Mouse (Mus musculus) neural tube, embryonic 12.5 days (tissue): Measurements from ENCODE around the gene Fgfr2. TPM values are rescaled to one million over a fixed set of nuclear protein-coding genes. Genes with fewer than 3 reads are reported as not detected.

Source experiments
- ATAC-seq: fragments of 200-750 bp; cut with Nextera tagmentation; 2 replicates; pipeline ENCODE4 v1.8.0; 2017; ENCODE audit warnings: low read depth, mild to moderate bottlenecking, moderate TSS enrichment, moderate library complexity; ENCODE audit not compliant: low FRiP score
- H3K27ac ChIP-seq: fragments of 300-500 bp; sonication (generic); 2 replicates; pipeline ENCODE4 v1.5.1; 2016
- H3K27me3 ChIP-seq: fragments of 300-500 bp; sonication (generic); replicated peaks from 2 replicates; pipeline ENCODE4 v1.6.1; 2016; ENCODE audit warnings: mild to moderate bottlenecking
- H3K36me3 ChIP-seq: fragments of 300-500 bp; sonication (generic); 2 replicates; pipeline ENCODE4 v1.6.1; 2016; ENCODE audit warnings: mild to moderate bottlenecking
- H3K4me1 ChIP-seq: fragments of 300-500 bp; sonication (generic); 2 replicates; pipeline ENCODE4 v1.6.1; 2016
- H3K4me2 ChIP-seq: fragments of 300-500 bp; sonication (generic); replicated peaks from 2 replicates; pipeline ENCODE4 v1.6.1; 2016; ENCODE audit warnings: mild to moderate bottlenecking
- H3K4me3 ChIP-seq: fragments of 300-500 bp; sonication (generic); 2 replicates; pipeline ENCODE4 v1.5.1; 2016
- H3K9ac ChIP-seq: fragments of 300-500 bp; sonication (generic); 2 replicates; pipeline ENCODE4 v1.6.1; 2016; ENCODE audit warnings: mild to moderate bottlenecking
- H3K9me3 ChIP-seq: fragments of 300-500 bp; sonication (generic); 2 replicates; pipeline ENCODE4 v1.6.1; 2016; ENCODE audit warnings: mild to moderate bottlenecking
- WGBS: fragments of 180-500 bp; shearing (Covaris S2); methylation state at CpG from one replicate; pipeline ENCODE4 v1.1.7; 2016; 5-methylcytosine and 5-hydroxymethylcytosine counted together
- polyA plus RNA-seq: library from polyadenylated mRNA; unstranded; fragments of >200 nt; fragmentation: Nextera tagmentation; extraction: Ambion mirVana; gene quantifications from 2 replicates; pipeline ENCODE4 v1.2.1, GENCODE M21; 2016

Gene Fgfr2
- polyA plus RNA-seq, 1 experiment from 2014 or later = 65.0 TPM

DNA sequence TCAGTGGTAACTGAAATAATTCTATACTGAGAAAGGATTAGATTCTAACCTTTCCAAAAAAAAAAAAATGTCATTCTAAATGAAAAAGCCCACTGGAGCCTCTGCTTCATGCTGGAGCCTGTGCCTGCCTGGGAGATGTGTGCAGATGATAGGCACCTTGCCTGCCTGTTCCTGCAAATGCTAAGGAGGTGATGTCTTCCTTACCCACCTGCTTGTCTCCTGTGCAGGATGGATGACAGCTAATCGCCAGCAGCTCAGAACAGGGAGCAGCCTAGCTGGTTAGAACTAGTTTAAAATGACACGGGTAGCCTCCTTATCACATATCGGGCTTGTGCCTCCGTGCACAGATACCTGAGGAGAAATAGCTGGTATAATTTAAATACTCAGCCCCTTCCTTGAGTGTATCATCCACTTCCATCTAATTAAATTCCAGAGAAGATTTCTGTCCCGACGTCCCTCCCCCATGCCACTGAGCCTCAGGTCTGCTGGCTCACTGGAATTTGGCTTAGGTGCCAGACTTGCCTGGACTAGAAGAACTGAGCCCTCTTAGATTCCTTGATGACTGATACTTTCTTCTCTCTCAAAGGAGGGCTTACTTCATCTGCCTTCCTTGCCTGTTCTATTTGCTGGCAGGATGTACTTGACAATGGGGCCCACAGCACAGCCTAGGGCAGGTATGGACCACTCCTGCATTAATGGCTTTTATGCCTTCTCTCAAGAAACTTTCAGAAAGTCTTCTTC is 2782.6 kb downstream of the Fgfr2 start:
- Histone ChIP-seq H3K4me3 (no peak overlapping the region), H3K9ac (no peak overlapping the region), H3K27ac (no peak overlapping the region), H3K27me3 (no peaks in the 10 kb centered on the region), H3K4me2 (no peak overlapping the region), H3K4me1 (0 out of 2 replicates have a peak, but pooled peaks cover 2% of the 10 kb centered on the region), H3K36me3 (no peaks in the 10 kb centered on the region), H3K9me3 (no peaks in the 10 kb centered on the region)
- no peak for ATAC-seq
- 80% methylated on average over 6 of the region's 6 CpGs for WGBS

DNA sequence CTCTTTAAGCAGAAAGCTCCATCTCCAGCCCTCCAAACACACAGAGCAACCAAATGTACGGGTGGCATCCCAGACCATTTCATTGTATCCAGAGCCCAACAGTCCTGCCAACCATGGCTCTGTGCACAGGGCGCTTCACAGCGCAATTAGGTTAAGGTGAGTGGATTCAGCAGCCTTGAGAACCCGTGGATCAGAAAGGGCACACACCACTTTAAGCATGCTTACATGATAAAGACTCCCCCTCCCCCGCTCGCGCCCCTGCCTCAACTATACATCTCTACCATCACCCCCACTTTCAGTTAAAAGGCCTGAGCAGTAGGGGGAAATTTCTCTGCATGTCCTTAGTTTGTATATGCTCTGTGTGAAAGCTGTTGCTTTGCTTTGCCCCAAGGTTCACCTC is 2785.5 kb downstream of the Fgfr2 start:
- Histone ChIP-seq H3K4me2 (no peak overlapping the region), H3K9me3 (no peaks in the 10 kb centered on the region), H3K9ac (no peak overlapping the region), H3K4me3 (no peak overlapping the region), H3K36me3 (no peaks in the 10 kb centered on the region), H3K27me3 (no peaks in the 10 kb centered on the region), H3K27ac (no peak overlapping the region), H3K4me1 (peaks cover 12% of the 10 kb centered on the region; the same call in 1 of the 2 replicates)
- 93% methylated on average over 7 of the region's 7 CpGs for WGBS
- no peak for ATAC-seq

DNA sequence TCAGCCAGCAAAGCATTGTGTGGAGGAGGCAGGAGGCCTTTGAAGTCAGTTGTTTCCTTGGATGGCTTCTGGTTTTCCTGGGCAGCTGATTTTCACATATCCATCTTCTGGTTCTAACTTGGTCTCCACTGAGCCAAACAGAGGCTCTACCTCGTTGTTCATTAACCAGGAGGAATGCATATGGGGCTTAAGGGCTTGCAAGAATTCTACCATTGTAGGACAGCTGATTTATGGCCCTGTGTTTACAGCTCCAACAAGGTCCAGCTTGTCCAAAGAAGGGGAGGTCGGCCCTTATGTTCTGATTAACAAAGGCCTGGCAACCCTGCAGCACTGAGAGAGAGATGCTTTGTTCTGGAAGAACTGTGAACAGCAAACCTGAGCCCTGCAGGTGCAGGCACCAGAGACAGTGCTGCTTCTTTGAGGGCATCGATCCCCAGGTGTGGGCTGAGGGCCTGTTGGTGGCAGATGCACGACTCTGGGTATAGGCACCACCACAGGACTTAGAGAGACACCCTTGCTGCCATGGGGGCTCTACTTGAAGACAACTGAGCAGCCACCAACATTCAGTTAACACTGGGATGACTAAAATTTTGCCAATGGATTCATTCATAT is 2787.6 kb downstream of the Fgfr2 start:
- H3K9me3 ChIP-seq = no peaks in the 10 kb centered on the region
- no peak overlapping the region for H3K4me2 ChIP-seq
- no peak overlapping the region for H3K9ac ChIP-seq
- ATAC-seq = no peak
- no peaks in the 10 kb centered on the region for H3K36me3 ChIP-seq
- H3K4me1 ChIP-seq = peaks cover 16% of the 10 kb centered on the region; the same call in 1 of the 2 replicates
- 14% methylated on average over 4 of the region's 4 CpGs for WGBS
- H3K27me3 ChIP-seq = no peaks in the 10 kb centered on the region
- H3K27ac ChIP-seq = no peak overlapping the region
- no peak overlapping the region for H3K4me3 ChIP-seq

DNA sequence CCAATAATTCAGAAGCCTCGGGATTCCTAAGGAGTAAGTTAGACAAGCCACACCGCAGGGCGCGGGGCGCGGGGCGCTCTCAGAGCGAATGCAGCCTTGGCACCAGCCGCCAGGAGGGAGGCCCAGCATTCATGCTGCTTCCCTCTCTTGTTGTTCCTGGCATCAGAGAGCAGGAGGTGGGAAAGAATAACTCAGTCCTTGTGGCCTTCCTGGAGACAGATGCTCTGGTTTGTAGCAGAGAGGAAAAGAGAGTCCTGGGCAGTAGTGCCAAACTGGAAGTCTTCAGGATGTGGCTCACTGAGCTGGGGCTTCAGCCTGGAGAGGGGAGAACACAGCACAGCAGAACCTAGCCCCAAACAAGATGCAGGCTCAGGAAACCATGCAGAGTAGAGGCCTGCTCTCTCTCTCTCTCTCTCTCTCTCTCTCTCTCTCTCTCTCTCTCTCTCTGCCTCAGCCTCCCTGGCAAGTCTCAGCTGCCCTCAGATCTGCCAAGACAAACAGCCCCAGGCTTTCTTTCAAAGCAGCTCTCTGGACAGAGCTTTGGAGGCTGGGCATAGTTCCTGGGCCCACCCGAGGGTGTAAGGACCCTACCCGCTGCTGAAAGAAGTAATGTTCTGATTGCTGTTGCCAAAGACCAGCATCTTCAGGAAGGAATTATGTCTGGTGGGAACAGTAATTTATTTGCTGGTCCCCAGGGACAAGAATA is 2790.5 kb downstream of the Fgfr2 start:
- Histone ChIP-seq H3K9me3 (no peaks in the 10 kb centered on the region), H3K4me1 (peaks cover 27% of the 10 kb centered on the region), H3K27ac (no peak overlapping the region), H3K9ac (no peak overlapping the region), H3K36me3 (no peaks in the 10 kb centered on the region), H3K4me3 (no peak overlapping the region), H3K27me3 (no peaks in the 10 kb centered on the region), H3K4me2 (no peak overlapping the region)
- ATAC-seq = no peak
- WGBS = 85% methylated on average over 11 of the region's 11 CpGs

DNA sequence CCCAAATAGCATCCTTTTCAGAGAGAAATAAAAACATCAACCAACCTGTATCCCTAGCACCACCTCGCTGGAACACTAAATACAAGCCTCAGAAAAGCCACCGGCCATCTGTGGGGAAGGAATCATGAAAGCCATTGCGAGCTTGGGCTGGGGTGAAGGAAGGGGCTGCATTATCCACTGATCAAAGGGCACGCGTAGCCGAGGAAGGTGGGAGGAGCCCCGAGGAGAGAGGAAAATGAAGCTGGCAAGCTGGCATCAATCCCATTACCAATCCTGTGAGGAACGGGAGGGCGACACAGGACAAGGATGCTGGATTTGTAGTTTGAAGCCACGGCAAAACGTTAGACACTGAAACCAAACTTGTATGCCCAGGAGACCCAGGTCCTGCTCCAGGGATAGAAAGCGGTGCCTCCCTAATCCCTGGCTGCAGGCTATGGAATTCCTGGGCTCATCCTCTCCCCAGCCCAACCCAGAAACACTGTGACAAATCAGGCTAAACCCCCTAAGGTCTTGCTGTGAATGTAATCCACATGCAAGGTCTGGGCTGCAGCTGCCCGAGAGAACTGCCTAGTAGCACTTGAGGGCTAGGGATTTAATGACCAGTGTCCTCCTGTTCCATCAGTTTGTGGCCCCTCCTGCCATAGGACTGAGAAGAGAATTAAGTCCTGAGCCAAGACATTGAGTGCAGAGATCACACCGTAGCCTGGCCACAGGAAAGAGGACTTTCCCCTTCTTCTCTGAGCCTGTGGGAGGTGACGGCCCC is 2795.4 kb downstream of the Fgfr2 start:
- no peaks in the 10 kb centered on the region for H3K36me3 ChIP-seq
- WGBS = 10% methylated on average over 15 of the region's 15 CpGs
- ATAC-seq = peak; percentile 73
- no peak overlapping the region for H3K9ac ChIP-seq
- no peak overlapping the region for H3K27ac ChIP-seq
- no peak overlapping the region for H3K4me3 ChIP-seq
- H3K4me1 ChIP-seq = peaks cover 27% of the 10 kb centered on the region
- H3K4me2 ChIP-seq = peak overlapping the region; percentile 42
- H3K9me3 ChIP-seq = no peaks in the 10 kb centered on the region
- H3K27me3 ChIP-seq = no peaks in the 10 kb centered on the region; the same call in 1 of the 2 replicates

DNA sequence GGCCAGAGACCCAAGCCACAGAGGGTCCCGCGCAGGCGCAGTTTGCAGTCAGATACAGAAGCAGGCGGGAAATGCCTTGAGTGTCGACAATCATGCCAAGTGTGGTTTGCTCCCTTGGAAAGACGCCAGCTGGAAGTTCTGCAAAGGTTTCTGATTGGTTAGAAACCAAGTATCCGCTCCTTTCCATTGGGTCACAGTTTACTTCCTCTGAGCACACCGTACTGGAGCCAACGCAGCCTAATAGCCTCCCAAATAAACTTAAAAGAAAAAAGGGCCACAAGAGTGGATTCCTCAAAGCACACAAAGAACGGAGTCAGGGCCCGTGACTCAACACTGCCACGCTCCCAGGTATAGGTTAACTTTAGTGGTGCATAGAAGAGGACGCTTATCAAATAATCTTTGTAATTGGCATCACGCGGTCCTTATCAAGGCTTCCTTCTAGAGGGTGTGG is 2797.1 kb downstream of the Fgfr2 start:
- no peak overlapping the region for H3K27ac ChIP-seq
- no peak for ATAC-seq
- no peak overlapping the region for H3K9ac ChIP-seq
- H3K36me3 ChIP-seq = no peaks in the 10 kb centered on the region
- no peak overlapping the region for H3K4me3 ChIP-seq
- no peaks in the 10 kb centered on the region; the same call in 1 of the 2 replicates for H3K27me3 ChIP-seq
- H3K4me1 ChIP-seq = peaks cover 22% of the 10 kb centered on the region
- 87% methylated on average over 15 of the region's 15 CpGs for WGBS
- no peak overlapping the region for H3K4me2 ChIP-seq
- no peaks in the 10 kb centered on the region for H3K9me3 ChIP-seq

DNA sequence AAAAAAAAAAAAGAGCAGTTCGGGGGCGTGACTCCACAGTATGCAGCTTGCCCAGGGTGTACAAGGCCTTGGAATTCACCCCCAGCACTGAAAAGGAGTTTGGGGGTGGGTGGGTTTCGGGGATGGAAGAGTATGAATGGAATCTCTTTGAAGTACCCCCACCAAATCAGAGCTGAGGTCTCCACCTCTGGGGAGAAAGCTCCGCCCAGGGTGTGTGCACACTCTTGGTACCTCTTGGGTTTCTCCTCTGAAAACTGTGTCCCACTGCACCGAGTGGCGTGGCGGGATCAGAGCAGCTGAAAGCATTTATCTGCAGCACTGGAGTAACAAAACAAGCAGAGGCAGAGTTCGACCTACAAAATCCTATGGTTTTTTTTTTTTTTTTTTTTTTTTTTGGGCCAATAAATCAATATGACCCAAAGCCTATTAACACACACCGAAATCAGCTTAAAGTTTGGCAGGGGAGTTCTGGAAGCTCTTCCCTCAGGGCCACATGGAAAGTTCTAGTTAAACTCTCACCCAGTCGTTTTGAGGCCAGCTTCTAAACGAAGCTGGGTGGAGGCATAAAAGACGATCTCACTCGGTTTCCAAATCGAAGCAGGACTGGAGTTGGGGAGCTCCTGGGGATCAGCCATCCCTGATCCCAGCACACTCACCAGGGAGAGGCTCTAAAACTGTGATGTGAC is 2798.3 kb downstream of the Fgfr2 start:
- Histone ChIP-seq H3K27me3 (no peaks in the 10 kb centered on the region; the same call in 1 of the 2 replicates), H3K9me3 (no peaks in the 10 kb centered on the region), H3K4me3 (no peak overlapping the region), H3K36me3 (no peaks in the 10 kb centered on the region), H3K4me2 (no peak overlapping the region), H3K9ac (no peak overlapping the region), H3K4me1 (peaks cover 29% of the 10 kb centered on the region), H3K27ac (no peak overlapping the region)
- 44% methylated on average over 14 of the region's 14 CpGs for WGBS
- no peak for ATAC-seq

DNA sequence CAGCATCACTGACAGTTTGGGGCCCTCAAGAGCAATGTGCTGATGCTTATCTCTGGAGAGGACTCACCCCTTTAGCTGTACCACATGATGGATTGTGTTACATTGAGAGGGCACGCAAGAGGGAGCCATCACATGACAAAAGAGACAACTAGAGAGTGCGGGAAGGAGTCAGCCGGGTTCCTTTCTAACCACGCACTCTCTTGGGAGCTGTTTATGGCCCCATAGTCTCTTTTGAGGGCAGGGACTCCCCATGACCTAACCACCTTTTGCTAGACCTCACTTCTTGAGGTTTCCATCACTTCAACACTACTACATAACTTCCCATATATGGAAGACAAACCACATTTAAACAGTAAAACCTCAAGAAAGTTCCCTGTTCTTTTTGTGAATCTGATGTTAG is 2799.4 kb downstream of the Fgfr2 start:
- Histone ChIP-seq H3K4me2 (no peak overlapping the region), H3K4me3 (no peak overlapping the region), H3K4me1 (peaks cover 32% of the 10 kb centered on the region), H3K9me3 (no peaks in the 10 kb centered on the region), H3K9ac (no peak overlapping the region), H3K36me3 (no peaks in the 10 kb centered on the region), H3K27ac (no peak overlapping the region), H3K27me3 (no peaks in the 10 kb centered on the region; the same call in 1 of the 2 replicates)
- ATAC-seq = no peak
- WGBS = 61% methylated on average over 4 of the region's 4 CpGs

DNA sequence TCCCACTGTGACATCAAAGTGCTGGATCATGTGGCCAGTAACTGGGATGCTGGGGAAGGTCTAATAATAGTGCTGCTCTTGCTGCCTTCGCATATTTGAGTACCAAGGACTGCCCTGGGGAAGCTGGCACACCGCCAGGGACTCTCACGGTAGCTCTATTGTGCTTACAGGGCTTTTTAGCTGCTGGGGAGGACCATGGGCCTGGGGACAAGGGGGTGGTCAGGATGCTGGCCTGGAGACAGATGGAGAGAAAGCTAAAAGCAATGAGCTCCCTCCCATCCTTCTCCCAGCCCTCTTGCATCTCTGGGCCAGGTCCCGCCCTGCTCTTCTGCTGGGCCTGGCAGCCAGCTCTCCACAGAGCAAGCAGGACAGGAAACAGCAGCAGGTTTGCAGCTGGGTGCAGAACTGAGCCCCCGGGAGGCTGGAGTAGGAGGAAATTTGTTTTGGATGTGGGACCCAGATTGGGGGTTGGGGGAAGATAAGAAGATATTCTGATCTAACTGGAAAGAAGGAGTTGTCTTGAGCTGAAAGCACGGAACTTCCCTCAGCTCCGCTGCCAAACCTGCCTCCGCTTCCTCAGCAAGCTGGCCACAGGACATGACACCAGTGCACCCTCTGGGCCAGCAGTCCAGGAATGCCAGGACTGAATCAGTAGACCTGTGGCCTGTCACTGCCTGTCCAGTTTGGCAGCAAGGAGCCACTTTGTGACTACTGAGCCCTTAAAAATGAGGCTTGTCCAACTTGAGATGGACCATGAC is 2803.2 kb downstream of the Fgfr2 start:
- H3K9ac ChIP-seq = no peak overlapping the region
- peak; percentile 88 for ATAC-seq
- 50% methylated on average over 8 of the region's 8 CpGs for WGBS

DNA sequence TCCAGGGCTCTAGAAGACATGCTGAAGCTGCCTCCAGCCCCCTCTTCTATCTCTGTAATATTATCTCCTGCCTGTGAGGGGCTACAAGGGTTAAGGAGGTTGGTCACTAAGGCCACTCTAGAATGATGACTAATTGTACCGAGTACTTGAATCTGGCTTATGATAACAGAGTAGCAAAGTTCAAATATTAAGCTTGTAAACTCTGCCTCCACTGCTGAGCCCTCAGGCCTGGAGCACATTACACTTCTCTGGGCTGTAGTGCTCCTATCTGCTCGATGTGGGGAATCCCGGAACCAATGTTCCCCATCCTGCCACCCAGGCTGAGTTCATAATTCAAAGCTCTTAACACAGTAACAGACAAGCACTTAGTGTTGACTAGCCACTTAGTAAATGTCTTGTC is 2806.9 kb downstream of the Fgfr2 start:
- Histone ChIP-seq H3K9me3 (no peaks in the 10 kb centered on the region), H3K9ac (no peak overlapping the region), H3K36me3 (no peaks in the 10 kb centered on the region), H3K4me1 (peaks cover 10% of the 10 kb centered on the region), H3K4me2 (no peak overlapping the region), H3K4me3 (no peak overlapping the region), H3K27me3 (no peaks in the 10 kb centered on the region), H3K27ac (no peak overlapping the region)
- 90% methylated on average over 3 of the region's 3 CpGs for WGBS
- no peak for ATAC-seq

More for the DNA sequence above, 2803.2 kb downstream of the Fgfr2 start:
- 0 out of 2 replicates have a peak overlapping the region, but pooled peaks have one; percentile 12 for H3K4me2 ChIP-seq
- H3K4me1 ChIP-seq = peaks cover 13% of the 10 kb centered on the region
- H3K36me3 ChIP-seq = no peaks in the 10 kb centered on the region
- no peak overlapping the region for H3K4me3 ChIP-seq
- no peaks in the 10 kb centered on the region for H3K27me3 ChIP-seq
- H3K27ac ChIP-seq = peak overlapping the region; percentile 74
- no peaks in the 10 kb centered on the region for H3K9me3 ChIP-seq

DNA sequence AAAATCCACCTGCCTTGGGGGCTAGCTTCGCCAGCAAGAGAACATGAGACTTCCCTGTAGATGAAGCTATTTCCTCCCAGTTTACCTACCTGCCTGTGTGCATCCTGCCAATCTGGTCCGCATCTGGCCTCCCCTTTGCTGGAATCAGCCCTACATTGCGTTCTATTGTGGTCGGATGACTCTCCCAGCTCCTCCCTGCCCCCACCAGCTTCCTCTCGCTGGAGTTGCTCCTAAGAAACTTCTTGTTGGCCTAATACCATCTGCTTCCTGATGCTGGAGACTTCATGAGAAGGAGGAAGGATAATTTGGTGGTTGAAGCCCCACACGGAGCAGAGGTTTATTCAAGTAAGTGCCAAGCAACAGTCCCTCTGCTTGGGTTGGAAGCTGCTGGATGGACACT is 2807.9 kb downstream of the Fgfr2 start:
- H3K4me1 ChIP-seq = peaks cover 7% of the 10 kb centered on the region
- WGBS = 85% methylated on average over 6 of the region's 6 CpGs
- H3K9me3 ChIP-seq = no peaks in the 10 kb centered on the region
- no peak overlapping the region for H3K4me3 ChIP-seq
- ATAC-seq = no peak
- H3K27me3 ChIP-seq = no peaks in the 10 kb centered on the region
- no peak overlapping the region for H3K9ac ChIP-seq
- no peaks in the 10 kb centered on the region for H3K36me3 ChIP-seq
- H3K27ac ChIP-seq = no peak overlapping the region
- H3K4me2 ChIP-seq = no peak overlapping the region
